Mouse (Mus musculus): ENCODE data around the gene Ankrd54. TPM values are rescaled to one million over a fixed set of nuclear protein-coding genes. Genes with fewer than 3 reads are reported as not detected.
"Not testable (repeated sequence)": the region's sequence is repeated elsewhere in the genome, so short reads cannot be mapped to it uniquely, and the experiment has no call there.

Gene Ankrd54
- polyA plus RNA-seq, 1 experiment from 2014 or later: 59.7 TPM

GRCm38 (mm10) chr15:79022671-79023230 lies 39.9 kb downstream of the Ankrd54 start:
- no peaks in the 10 kb centered on the region for H3K9me3 ChIP-seq
- no peaks in the 10 kb centered on the region for H3K36me3 ChIP-seq
- no peak overlapping the region for H3K9ac ChIP-seq
- no peak overlapping the region for H3K4me2 ChIP-seq
- H3K27me3 ChIP-seq: no peaks in the 10 kb centered on the region
- H3K27ac ChIP-seq (replicated peaks): no peak overlapping the region
- 61% methylated on average over 10 of the region's 10 CpGs for WGBS
- no peak; the same call in 1 of the 2 replicates for ATAC-seq (ENCODE audit: low FRiP score, low read depth)
- H3K4me1 ChIP-seq (replicated peaks): peaks cover 23% of the 10 kb centered on the region
- no peak overlapping the region for H3K4me3 ChIP-seq

- 69% methylated on average over 3 of the region's 3 CpGs for WGBS
- ATAC-seq (ENCODE audit: low FRiP score, low read depth): no peak
- Histone ChIP-seq H3K4me2 (no peak overlapping the region), H3K9me3 (no peaks in the 10 kb centered on the region), H3K36me3 (no peaks in the 10 kb centered on the region), H3K9ac (no peak overlapping the region), H3K27me3 (no peaks in the 10 kb centered on the region), H3K4me1 (replicated peaks) (no peaks in the 10 kb centered on the region), H3K27ac (replicated peaks) (no peak overlapping the region), H3K4me3 (no peak overlapping the region)
Measured at GRCm38 (mm10) chr15:79018886-79019285, 43.8 kb downstream of the Ankrd54 start.

- Histone ChIP-seq H3K4me2 (no peak overlapping the region), H3K27me3 (no peaks in the 10 kb centered on the region), H3K36me3 (no peaks in the 10 kb centered on the region), H3K27ac (replicated peaks) (no peak overlapping the region), H3K4me1 (replicated peaks) (no peaks in the 10 kb centered on the region), H3K9ac (no peak overlapping the region), H3K9me3 (no peaks in the 10 kb centered on the region), H3K4me3 (no peak overlapping the region)
- ATAC-seq (ENCODE audit: low FRiP score, low read depth): no peak
- 34% methylated on average over 4 of the region's 4 CpGs for WGBS
Measured at GRCm38 (mm10) chr15:79018191-79018590, 44.5 kb downstream of the Ankrd54 start.

DNA sequence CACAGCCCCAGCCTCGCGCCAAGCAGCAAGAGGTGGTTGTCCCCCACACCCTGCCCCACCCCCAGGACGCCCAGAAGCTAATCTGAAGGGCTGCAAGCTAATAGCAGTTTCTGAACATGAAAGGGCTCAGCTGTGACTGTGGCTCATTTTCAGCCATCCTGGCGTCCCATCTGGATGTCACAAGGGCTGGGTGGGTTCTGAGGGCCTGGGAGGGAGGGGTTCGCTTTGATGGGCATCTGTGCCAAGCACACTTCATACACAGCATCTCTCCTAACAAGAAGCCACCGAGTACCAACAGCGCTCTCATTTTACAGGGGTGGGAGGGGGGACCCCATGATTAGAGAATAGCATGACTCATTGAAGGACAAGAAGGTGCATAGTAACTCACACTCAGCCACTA lies 49.3 kb downstream of the Ankrd54 start:
- Histone ChIP-seq H3K36me3 (no peaks in the 10 kb centered on the region), H3K9ac (no peak overlapping the region), H3K4me1 (replicated peaks) (no peaks in the 10 kb centered on the region), H3K27ac (replicated peaks) (no peak overlapping the region), H3K4me2 (no peak overlapping the region), H3K27me3 (no peaks in the 10 kb centered on the region), H3K4me3 (no peak overlapping the region), H3K9me3 (no peaks in the 10 kb centered on the region)
- WGBS: 40% methylated on average over 7 of the region's 7 CpGs
- ATAC-seq (ENCODE audit: low FRiP score, low read depth): no peak

GRCm38 (mm10) chr15:79011550-79011949 lies 51.1 kb downstream of the Ankrd54 start:
- Histone ChIP-seq H3K36me3 (peaks cover 1% of the 10 kb centered on the region; the same call in 1 of the 2 replicates), H3K9me3 (no peaks in the 10 kb centered on the region), H3K9ac (no peak overlapping the region), H3K27ac (replicated peaks) (no peak overlapping the region), H3K27me3 (no peaks in the 10 kb centered on the region), H3K4me2 (no peak overlapping the region), H3K4me3 (no peak overlapping the region), H3K4me1 (replicated peaks) (no peaks in the 10 kb centered on the region)
- WGBS: 31% methylated on average over 10 of the region's 10 CpGs
- ATAC-seq (ENCODE audit: low FRiP score, low read depth): no peak

- Histone ChIP-seq H3K9me3 (no peaks in the 10 kb centered on the region), H3K27me3 (no peaks in the 10 kb centered on the region), H3K27ac (replicated peaks) (no peak overlapping the region), H3K9ac (no peak overlapping the region), H3K4me3 (no peak overlapping the region), H3K36me3 (peaks cover 7% of the 10 kb centered on the region; the same call in 1 of the 2 replicates), H3K4me2 (no peak overlapping the region), H3K4me1 (replicated peaks) (no peaks in the 10 kb centered on the region)
- no peak for ATAC-seq (ENCODE audit: low FRiP score, low read depth)
- WGBS: 50% methylated on average over 5 of the region's 5 CpGs
Measured at GRCm38 (mm10) chr15:79009734-79010133, 53.0 kb downstream of the Ankrd54 start.

DNA sequence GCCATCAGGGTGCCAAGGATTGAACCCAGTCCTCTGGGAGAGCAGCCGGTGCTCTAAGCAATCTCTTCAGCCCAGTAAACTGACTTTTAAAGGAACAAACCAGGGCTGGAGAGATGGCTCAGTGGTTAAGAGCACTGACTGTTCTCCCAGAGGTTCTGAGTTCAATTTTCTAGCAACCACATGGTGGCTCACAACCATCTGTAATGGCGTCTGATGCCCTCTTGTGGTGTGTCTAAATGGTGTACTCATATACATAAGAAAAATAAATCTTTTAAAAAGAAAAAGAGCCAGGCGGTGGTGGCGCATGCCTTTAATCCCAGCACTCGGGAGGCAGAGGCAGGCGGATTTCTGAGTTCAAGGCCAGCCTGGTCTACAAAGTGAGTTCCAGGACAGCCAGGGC lies 54.9 kb downstream of the Ankrd54 start:
- peaks cover 22% of the 10 kb centered on the region for H3K36me3 ChIP-seq
- H3K27ac ChIP-seq (replicated peaks); H3K4me1 ChIP-seq (replicated peaks); ATAC-seq (ENCODE audit: low FRiP score, low read depth); H3K4me2 ChIP-seq; H3K27me3 ChIP-seq; H3K9ac ChIP-seq; H3K4me3 ChIP-seq; H3K9me3 ChIP-seq: not testable (repeated sequence)
- WGBS: 89% methylated on average over 6 of the region's 6 CpGs

GRCm38 (mm10) chr15:79007059-79007458 lies 55.6 kb downstream of the Ankrd54 start:
- H3K9me3 ChIP-seq: no peaks in the 10 kb centered on the region
- ATAC-seq (ENCODE audit: low FRiP score, low read depth): no peak
- H3K27me3 ChIP-seq: no peaks in the 10 kb centered on the region
- H3K4me1 ChIP-seq (replicated peaks): no peaks in the 10 kb centered on the region
- H3K27ac ChIP-seq (replicated peaks): no peak overlapping the region
- H3K9ac ChIP-seq: no peak overlapping the region
- 95% methylated on average over 5 of the region's 5 CpGs for WGBS
- no peak overlapping the region for H3K4me3 ChIP-seq
- H3K36me3 ChIP-seq: peaks cover 24% of the 10 kb centered on the region
- no peak overlapping the region for H3K4me2 ChIP-seq

GRCm38 (mm10) chr15:79006638-79007037 lies 56.1 kb downstream of the Ankrd54 start:
- Histone ChIP-seq H3K9me3 (no peaks in the 10 kb centered on the region), H3K4me2 (no peak overlapping the region), H3K36me3 (peaks cover 29% of the 10 kb centered on the region), H3K27me3 (no peaks in the 10 kb centered on the region), H3K27ac (replicated peaks) (no peak overlapping the region), H3K9ac (no peak overlapping the region), H3K4me1 (replicated peaks) (no peaks in the 10 kb centered on the region), H3K4me3 (no peak overlapping the region)
- no peak for ATAC-seq (ENCODE audit: low FRiP score, low read depth)
- WGBS: 60% methylated on average over 3 of the region's 3 CpGs

DNA sequence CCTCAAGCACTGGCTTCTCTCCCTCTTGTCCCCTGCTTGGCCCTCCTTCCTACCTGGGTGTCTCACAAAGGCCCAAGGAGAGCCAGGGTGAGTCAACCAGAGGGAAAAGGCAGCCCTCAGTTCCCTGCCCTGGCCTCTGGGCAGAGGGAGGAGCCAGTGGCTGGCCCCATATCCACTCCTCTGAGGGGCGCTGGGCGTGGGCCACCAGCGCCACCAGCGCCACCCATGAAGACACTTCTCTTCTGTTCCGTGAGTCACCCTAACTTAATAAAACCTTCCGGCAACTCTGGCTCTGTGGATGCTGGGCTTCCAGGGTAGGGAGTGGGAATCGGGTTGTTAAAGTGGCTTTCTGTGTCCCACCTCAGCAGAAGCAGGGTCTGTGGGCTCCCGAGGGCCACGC lies 57.1 kb downstream of the Ankrd54 start:
- WGBS: 91% methylated on average over 9 of the region's 9 CpGs
- H3K4me1 ChIP-seq (replicated peaks): no peaks in the 10 kb centered on the region
- no peak for ATAC-seq (ENCODE audit: low FRiP score, low read depth)

More for the DNA sequence above, 57.1 kb downstream of the Ankrd54 start:
- Histone ChIP-seq H3K27me3 (no peaks in the 10 kb centered on the region), H3K4me3 (no peak overlapping the region), H3K27ac (replicated peaks) (no peak overlapping the region), H3K4me2 (no peak overlapping the region), H3K36me3 (peaks cover 39% of the 10 kb centered on the region), H3K9me3 (no peaks in the 10 kb centered on the region), H3K9ac (no peak overlapping the region)

Other genes starting within 250 kb of the Ankrd54 start
- 14.7 and 15.5 TPM in 2 replicates for gene Cdc42ep1, start 220.3 kb downstream of the Ankrd54 start, polyA plus RNA-seq (2015; fragmentation: Nextera tagmentation; extraction: Ambion mirVana)
- gene Lgals2, start 207.4 kb downstream of the Ankrd54 start, polyA plus RNA-seq (2015; fragmentation: Nextera tagmentation; extraction: Ambion mirVana): 0.68 TPM in 1 of 2 replicates, not detected in the other
- gene Gga1, start 185.7 kb downstream of the Ankrd54 start, polyA plus RNA-seq (2015; fragmentation: Nextera tagmentation; extraction: Ambion mirVana): 44.7 and 51.9 TPM in 2 replicates
- not detected in 2 replicates for gene Gm49510, start 163.2 kb downstream of the Ankrd54 start, polyA plus RNA-seq (2015; fragmentation: Nextera tagmentation; extraction: Ambion mirVana)
- 4.2 and 4.5 TPM in 2 replicates for gene Sh3bp1, start 163.1 kb downstream of the Ankrd54 start, polyA plus RNA-seq (2015; fragmentation: Nextera tagmentation; extraction: Ambion mirVana)
- gene Pdxp, start 149.0 kb downstream of the Ankrd54 start, polyA plus RNA-seq (2015; fragmentation: Nextera tagmentation; extraction: Ambion mirVana): 96.1 and 110 TPM in 2 replicates
- gene Lgals1, start 136.2 kb downstream of the Ankrd54 start, polyA plus RNA-seq (2015; fragmentation: Nextera tagmentation; extraction: Ambion mirVana): 113 and 134 TPM in 2 replicates
- gene Nol12, start 128.0 kb downstream of the Ankrd54 start, polyA plus RNA-seq (2015; fragmentation: Nextera tagmentation; extraction: Ambion mirVana): 57.3 and 69.1 TPM in 2 replicates
- gene Triobp, start 115.2 kb downstream of the Ankrd54 start, polyA plus RNA-seq (2015; fragmentation: Nextera tagmentation; extraction: Ambion mirVana): 42.7 and 43.3 TPM in 2 replicates
- gene H1f0, start 34.4 kb downstream of the Ankrd54 start, polyA plus RNA-seq (2015; fragmentation: Nextera tagmentation; extraction: Ambion mirVana): 214 and 226 TPM in 2 replicates
- gene Galr3, start 21.0 kb downstream of the Ankrd54 start, polyA plus RNA-seq (2015; fragmentation: Nextera tagmentation; extraction: Ambion mirVana): 0.13 and 0.38 TPM in 2 replicates
- gene Eif3l, start 12.3 kb upstream of the Ankrd54 start, polyA plus RNA-seq (2015; fragmentation: Nextera tagmentation; extraction: Ambion mirVana): 167 and 177 TPM in 2 replicates
- gene Micall1, start 46.0 kb upstream of the Ankrd54 start, polyA plus RNA-seq (2015; fragmentation: Nextera tagmentation; extraction: Ambion mirVana): 12.4 and 15.0 TPM in 2 replicates
- 253 and 258 TPM in 2 replicates for gene Polr2f, start 78.1 kb upstream of the Ankrd54 start, polyA plus RNA-seq (2015; fragmentation: Nextera tagmentation; extraction: Ambion mirVana)
- gene 1700088E04Rik, start 78.4 kb upstream of the Ankrd54 start, polyA plus RNA-seq (2015; fragmentation: Nextera tagmentation; extraction: Ambion mirVana): 17.2 and 22.0 TPM in 2 replicates
- 8.2 and 8.9 TPM in 2 replicates for gene Sox10, start 102.3 kb upstream of the Ankrd54 start, polyA plus RNA-seq (2015; fragmentation: Nextera tagmentation; extraction: Ambion mirVana)
- gene Pick1, start 166.3 kb upstream of the Ankrd54 start, polyA plus RNA-seq (2015; fragmentation: Nextera tagmentation; extraction: Ambion mirVana): 88.6 and 93.2 TPM in 2 replicates
- gene Gm49486, start 166.5 kb upstream of the Ankrd54 start, polyA plus RNA-seq (2015; fragmentation: Nextera tagmentation; extraction: Ambion mirVana): 1.0 and 1.4 TPM in 2 replicates
- gene Slc16a8, start 191.9 kb upstream of the Ankrd54 start, polyA plus RNA-seq (2015; fragmentation: Nextera tagmentation; extraction: Ambion mirVana): 1.00 and 1.2 TPM in 2 replicates
- gene Baiap2l2, start 222.6 kb upstream of the Ankrd54 start, polyA plus RNA-seq (2015; fragmentation: Nextera tagmentation; extraction: Ambion mirVana): 3.7 and 4.0 TPM in 2 replicates